Mouse (Mus musculus) C3H10T1/2 (cell line): ENCODE measurements around the gene Rgp1. TPM values are rescaled to one million over a fixed set of nuclear protein-coding genes. Genes with fewer than 3 reads are reported as not detected.

Experiments used
- polyA plus RNA-seq, 2 experiments: library from polyadenylated mRNA; unstranded; fragments of >200 nt; fragmentation: generic; extraction: Trizol; gene quantifications; one replicate each; pipeline ENCODE4 v1.2.1; 2012; ENCODE audit warnings: missing spikeins in 2 of 2

The Rgp1 gene
- 10 to 100 TPM in 1 of 2 experiments, 1 to 10 TPM in 1; 8.5 to 22.7 TPM for polyA plus RNA-seq

DNA sequence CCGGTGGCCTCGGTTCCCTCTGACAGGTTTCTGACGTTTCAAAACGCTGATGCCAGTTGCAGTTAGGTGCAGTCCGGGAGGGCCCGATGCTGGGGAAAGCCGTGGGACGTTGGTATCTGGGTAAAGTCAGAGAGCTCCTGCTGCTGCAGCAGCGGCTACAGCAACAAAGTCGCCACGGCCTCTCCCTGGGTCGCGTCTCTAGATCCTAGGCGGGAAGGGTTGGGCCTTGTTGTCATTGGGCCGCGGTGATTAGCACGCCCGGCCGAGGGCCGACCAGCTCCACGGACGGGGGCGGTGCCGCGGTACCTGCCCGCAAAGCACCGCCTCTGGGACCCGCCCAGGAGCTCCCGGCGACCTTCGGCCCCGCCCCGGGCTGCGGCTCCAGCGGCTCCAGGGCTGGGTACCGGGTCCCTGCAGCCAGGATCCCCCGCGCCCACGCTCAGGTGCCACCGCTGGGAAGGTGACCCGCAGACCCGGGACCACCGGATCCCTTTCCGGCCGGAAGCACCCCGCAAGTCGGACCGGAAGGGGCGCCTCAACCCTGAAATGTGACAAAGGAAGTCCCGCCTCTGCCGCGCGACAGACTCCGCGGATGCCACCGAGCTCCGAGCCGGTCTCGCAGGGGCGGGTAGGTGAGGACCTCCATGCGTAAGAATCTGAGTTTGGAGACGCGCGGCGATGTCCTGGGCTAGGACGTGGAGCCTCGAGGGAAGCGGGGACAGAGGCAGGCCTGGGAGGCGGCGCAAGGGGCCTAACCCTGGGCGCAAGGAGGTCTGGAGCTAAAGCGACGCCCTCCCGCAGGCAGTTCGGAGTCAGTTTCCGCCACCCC lies at the start of gene Rgp1, which contains the start of gene Gba2:
Rgp1 (plus strand) TSS at position 340 of the 829 bp plus-strand sequence.
Gba2 (minus strand) TSS at position 498 of the 829 bp plus-strand sequence.

GRCm38 (mm10) chr4:43561997-43562768 lies 16.3 kb upstream of the Rgp1 start, which contains the start of the genes Creb3 and Tln1:
Gene Creb3, plus strand, starts transcription at chr4:43562332.
Gene Tln1, minus strand, starts transcription at chr4:43562691.

DNA sequence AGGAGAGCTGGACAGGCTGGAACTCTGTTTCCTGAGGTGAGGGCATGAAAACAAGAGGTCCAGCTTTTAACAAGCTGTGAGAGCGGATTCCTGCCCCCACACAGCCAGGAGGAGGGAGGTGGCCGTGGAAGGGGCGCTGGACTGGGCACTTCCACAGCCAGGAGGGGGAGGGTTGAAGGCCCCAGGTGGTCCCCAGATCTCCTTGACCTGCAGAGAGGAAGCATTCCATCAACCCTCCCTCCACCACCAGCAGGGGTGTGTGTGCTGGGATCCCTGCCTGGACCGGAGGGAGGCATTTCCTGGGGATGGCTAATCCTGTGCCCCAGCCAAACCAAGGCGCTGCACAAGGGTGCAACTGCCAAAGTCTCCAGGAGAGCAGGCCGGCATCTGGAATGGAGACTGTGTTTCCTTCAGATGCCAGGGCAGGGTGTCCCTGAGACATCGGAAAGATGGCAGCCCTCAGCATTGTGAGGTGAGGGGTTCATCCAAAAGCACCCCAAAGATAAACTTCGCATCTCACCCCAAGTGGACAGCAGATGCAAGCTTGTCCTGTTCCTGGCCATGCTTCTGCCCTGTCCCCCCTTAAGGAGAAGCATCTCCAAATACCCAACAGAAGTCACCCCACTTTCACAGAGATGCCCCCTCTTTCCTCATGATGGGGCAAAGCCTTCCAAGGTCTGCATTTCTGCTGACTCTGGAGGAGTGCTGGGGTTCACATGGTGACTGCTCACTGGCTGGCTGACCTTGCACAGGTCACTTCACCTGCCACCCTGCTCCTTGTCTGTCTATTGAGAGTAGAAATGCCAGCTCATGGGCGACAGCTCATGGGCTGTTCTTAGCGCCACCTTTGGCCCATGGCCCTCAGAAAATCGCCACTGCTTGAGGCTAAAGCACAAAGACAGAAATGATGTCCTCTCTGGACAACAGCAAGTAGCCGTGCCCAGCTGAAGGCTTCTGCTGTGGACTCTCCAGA lies 6.2 kb downstream of the Rgp1 start, which contains the start of gene Msmp:
Msmp (minus strand) TSS at position 51 of the 973 bp plus-strand sequence.

GRCm38 (mm10) chr4:43631046-43631955 lies 52.8 kb downstream of the Rgp1 start, which contains the start of gene Npr2:
Gene Npr2, plus strand, starts transcription at chr4:43631935.

Other genes starting within 250 kb of the Rgp1 start
- 10 to 100 TPM in 1 of 2 experiments, 1 to 10 TPM in 1; 5.0 to 18.4 TPM for gene Rusc2, start 196.7 kb upstream of the Rgp1 start, polyA plus RNA-seq
- gene Fam166b, start 149.6 kb upstream of the Rgp1 start, polyA plus RNA-seq: under 1 TPM in 1 of 2 experiments, not detected in 1; 0.12 TPM
- 10 to 100 TPM; 25.8 to 40.4 TPM for gene Tesk1, start 136.8 kb upstream of the Rgp1 start, polyA plus RNA-seq
- gene Cd72, start 124.1 kb upstream of the Rgp1 start, polyA plus RNA-seq: 1 to 10 TPM in 1 of 2 experiments, under 1 TPM in 1; 0.41 to 1.7 TPM
- gene Sit1, start 95.0 kb upstream of the Rgp1 start, polyA plus RNA-seq: not detected
- 100 to 1,000 TPM; 103 to 155 TPM for gene Ccdc107, start 85.8 kb upstream of the Rgp1 start, polyA plus RNA-seq
- gene Arhgef39, start 79.0 kb upstream of the Rgp1 start, polyA plus RNA-seq: 10 to 100 TPM in 1 of 2 experiments, 1 to 10 TPM in 1; 7.5 to 26.7 TPM
- 10 to 100 TPM in 1 of 2 experiments, under 1 TPM in 1; 0.13 to 14.9 TPM for gene Car9, start 71.7 kb upstream of the Rgp1 start, polyA plus RNA-seq
- gene Tpm2, start 55.0 kb upstream of the Rgp1 start, polyA plus RNA-seq: 100 to 1,000 TPM; 317 to 365 TPM
- gene Creb3, start 16.4 kb upstream of the Rgp1 start, polyA plus RNA-seq: 10 to 100 TPM; 42.0 to 72.5 TPM
- 100 to 1,000 TPM in 1 of 2 experiments, 10 to 100 TPM in 1; 65.6 to 138 TPM for gene Tln1, start 16.0 kb upstream of the Rgp1 start, polyA plus RNA-seq
- 10 to 100 TPM in 1 of 2 experiments, 1 to 10 TPM in 1; 2.0 to 10.2 TPM for gene Gba2, start 158 bp downstream of the Rgp1 start, polyA plus RNA-seq
- under 1 TPM in 1 of 2 experiments, not detected in 1; 0.09 TPM for gene Msmp, start 5.8 kb downstream of the Rgp1 start, polyA plus RNA-seq
- gene Npr2, start 53.2 kb downstream of the Rgp1 start, polyA plus RNA-seq: 10 to 100 TPM in 1 of 2 experiments, 1 to 10 TPM in 1; 5.4 to 63.4 TPM
- gene Spag8, start 74.9 kb downstream of the Rgp1 start, polyA plus RNA-seq: under 1 TPM; 0.02 to 0.26 TPM
- gene Hint2, start 77.8 kb downstream of the Rgp1 start, polyA plus RNA-seq: 100 to 1,000 TPM in 1 of 2 experiments, 10 to 100 TPM in 1; 99.0 to 148 TPM
- 1 to 10 TPM in 1 of 2 experiments, under 1 TPM in 1; 0.16 to 3.7 TPM for gene Tmem8b, start 90.3 kb downstream of the Rgp1 start, polyA plus RNA-seq
- gene Fam221b, start 90.4 kb downstream of the Rgp1 start, polyA plus RNA-seq: 1 to 10 TPM; 3.9 to 6.0 TPM
- under 1 TPM in 1 of 2 experiments, not detected in 1; 0.01 TPM for gene Olfr70, start 122.1 kb downstream of the Rgp1 start, polyA plus RNA-seq
- not detected for gene Olfr71, start 131.5 kb downstream of the Rgp1 start, polyA plus RNA-seq
- 1 to 10 TPM; 2.0 to 2.5 TPM for gene Hrct1, start 148.5 kb downstream of the Rgp1 start, polyA plus RNA-seq
- under 1 TPM; 0.01 to 0.02 TPM for gene Spaar, start 151.3 kb downstream of the Rgp1 start, polyA plus RNA-seq
- not detected for gene Olfr159, start 192.3 kb downstream of the Rgp1 start, polyA plus RNA-seq
- not detected for gene Olfr156, start 245.2 kb downstream of the Rgp1 start, polyA plus RNA-seq